Mouse (Mus musculus) embryonic facial prominence, embryonic 12.5 days (tissue): ENCODE measurements around the gene Mvb12b. TPM values are rescaled to one million over a fixed set of nuclear protein-coding genes. Genes with fewer than 3 reads are reported as not detected.

Experiments used
- polyA plus RNA-seq: library from polyadenylated mRNA; unstranded; fragments of >200 nt; fragmentation: Nextera tagmentation; extraction: Ambion mirVana; gene quantifications from 2 replicates; pipeline ENCODE4 v1.2.1, GENCODE M21; 2016

Gene Mvb12b
- polyA plus RNA-seq, 1 experiment from 2014 or later = 31.2 TPM

Other genes with a start within 250 kb of the Mvb12b start
- 0.74 and 1.0 TPM in 2 replicates for gene Lmx1b, start 247.4 kb downstream of the Mvb12b start, polyA plus RNA-seq